Mouse (Mus musculus) kidney, postnatal 0 days (tissue): ENCODE results near the gene Arhgap23. TPM values are rescaled to one million over a fixed set of nuclear protein-coding genes. Genes with fewer than 3 reads are reported as not detected.

Source experiments
- ATAC-seq: fragments of 200-750 bp; cut with Nextera tagmentation; replicated peaks from 2 replicates; pipeline ENCODE4 v1.8.0; 2017; ENCODE audit warnings: low read depth, moderate number of reproducible peaks, moderate TSS enrichment, moderate library complexity; ENCODE audit not compliant: low FRiP score
- DNase-seq: peaks from one replicate; pipeline ENCODE4 v3.0.0-alpha.2; 2016; ENCODE audit warnings: low spot score
- H3K27ac ChIP-seq: fragments of 300-500 bp; sonication (generic); 2 replicates; pipeline ENCODE4 v1.5.1; 2014; ENCODE audit warnings: mild to moderate bottlenecking
- H3K27me3 ChIP-seq: fragments of 300-500 bp; sonication (generic); 2 replicates; pipeline ENCODE4 v1.6.1; 2014; ENCODE audit warnings: low read length, mixed read lengths; ENCODE audit not compliant: insufficient read depth
- H3K36me3 ChIP-seq: fragments of 300-500 bp; sonication (generic); 2 replicates; pipeline ENCODE4 v1.6.1; 2014; ENCODE audit warnings: low read length, mixed read lengths; ENCODE audit not compliant: insufficient read depth
- H3K4me1 ChIP-seq: fragments of 300-500 bp; sonication (generic); replicated peaks from 2 replicates; pipeline ENCODE4 v1.6.1; 2014; ENCODE audit warnings: antibody characterized with exemption, low read length, mixed read lengths; ENCODE audit not compliant: insufficient read depth
- H3K4me2 ChIP-seq: fragments of 300-500 bp; sonication (generic); 2 replicates; pipeline ENCODE4 v1.6.1; 2014; ENCODE audit warnings: mild to moderate bottlenecking, low read length, moderate library complexity, mixed read lengths
- H3K4me3 ChIP-seq: fragments of 300-500 bp; sonication (generic); replicated peaks from 2 replicates; pipeline ENCODE4 v1.5.1; 2014; ENCODE audit warnings: low read depth, low read length
- H3K9ac ChIP-seq: fragments of 300-500 bp; sonication (generic); 2 replicates; pipeline ENCODE4 v1.6.1; 2014; ENCODE audit warnings: low read depth, low read length
- H3K9me3 ChIP-seq: fragments of 300-500 bp; sonication (generic); replicated peaks from 2 replicates; pipeline ENCODE4 v1.6.1; 2016; ENCODE audit warnings: low read length, inconsistent platforms, mixed read lengths
- CTCF ChIP-seq: IDR thresholded peaks from 2 replicates; pipeline ENCODE4 v1.5.1; 2016; ENCODE audit warnings: antibody characterized with exemption, low read depth, mild to moderate bottlenecking, moderate library complexity
- WGBS: fragments of 180-500 bp; shearing (Covaris S2); extraction: QIAGEN DNeasy Blood & Tissue Kit; methylation state at CpG from one replicate; pipeline ENCODE4 v1.1.7; 2014; 5-methylcytosine and 5-hydroxymethylcytosine counted together
- polyA plus RNA-seq: library from polyadenylated mRNA; unstranded; fragments of >200 nt; fragmentation: Nextera tagmentation; extraction: Ambion mirVana; gene quantifications from 2 replicates; pipeline ENCODE4 v1.2.1, GENCODE M21; 2015

The Arhgap23 gene
- polyA plus RNA-seq, 1 experiment from 2014 or later = 5.7 TPM

GRCm38 (mm10) chr11:97510966-97511660 lies 95.8 kb downstream of the Arhgap23 start:
- H3K4me2 ChIP-seq = peak overlapping the region; percentile 31; the same call in 1 of the 2 replicates
- no peak for ATAC-seq
- DNase-seq = peak; percentile 72
- H3K27me3 ChIP-seq = no peaks in the 10 kb centered on the region; the same call in 1 of the 2 replicates
- H3K9ac ChIP-seq = no peak overlapping the region
- WGBS = 39% methylated on average over 10 of the region's 10 CpGs
- no peak overlapping the region for H3K4me3 ChIP-seq
- peak overlapping the region; percentile 70; the same call in 1 of the 2 replicates for H3K27ac ChIP-seq
- peaks cover 10% of the 10 kb centered on the region; the same call in 1 of the 2 replicates for H3K4me1 ChIP-seq
- no peaks in the 10 kb centered on the region for H3K9me3 ChIP-seq
- peak; percentile 77 for TF ChIP-seq CTCF
- no peaks in the 10 kb centered on the region for H3K36me3 ChIP-seq

GRCm38 (mm10) chr11:97511661-97512369 lies 96.5 kb downstream of the Arhgap23 start:
- Histone ChIP-seq H3K4me1 (peaks cover 10% of the 10 kb centered on the region; the same call in 1 of the 2 replicates), H3K9ac (no peak overlapping the region), H3K36me3 (no peaks in the 10 kb centered on the region), H3K27me3 (no peaks in the 10 kb centered on the region; the same call in 1 of the 2 replicates), H3K4me2 (peak overlapping the region; percentile 31), H3K27ac (peak overlapping the region; percentile 70), H3K9me3 (no peaks in the 10 kb centered on the region), H3K4me3 (no peak overlapping the region)
- TF ChIP-seq CTCF = no peak
- DNase-seq (peak; percentile 76), ATAC-seq (no peak)
- WGBS = 44% methylated on average over 13 of the region's 13 CpGs

DNA sequence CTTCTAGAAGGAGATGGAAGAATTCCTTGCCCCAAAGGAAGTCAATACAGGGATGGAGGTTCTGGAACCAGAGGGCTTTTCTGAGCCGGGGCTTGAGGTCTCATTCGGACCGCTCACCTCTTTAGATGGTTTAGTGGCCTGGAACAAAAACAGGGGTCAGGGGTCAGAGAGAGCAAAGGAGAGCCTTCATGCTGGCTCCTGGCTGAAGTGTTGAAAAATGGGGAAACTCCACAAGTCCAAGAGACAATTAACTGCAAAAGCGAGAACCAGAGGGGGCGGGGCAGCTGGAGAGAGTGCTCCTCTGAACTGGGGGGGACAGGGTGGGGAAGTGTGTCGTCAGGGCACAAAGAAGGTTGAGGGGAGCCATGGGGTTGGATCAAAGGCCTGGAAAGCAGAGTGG lies 97.2 kb downstream of the Arhgap23 start:
- Histone ChIP-seq H3K4me1 (peaks cover 10% of the 10 kb centered on the region; the same call in 1 of the 2 replicates), H3K4me3 (no peak overlapping the region), H3K27me3 (no peaks in the 10 kb centered on the region; the same call in 1 of the 2 replicates), H3K9me3 (no peaks in the 10 kb centered on the region), H3K9ac (no peak overlapping the region), H3K4me2 (0 out of 2 replicates have a peak overlapping the region, but pooled peaks have one; percentile 31), H3K27ac (0 out of 2 replicates have a peak overlapping the region, but pooled peaks have one; percentile 58), H3K36me3 (no peaks in the 10 kb centered on the region)
- no peak for TF ChIP-seq CTCF
- ATAC-seq (no peak), DNase-seq (no peak)
- WGBS = 69% methylated on average over 6 of the region's 6 CpGs

GRCm38 (mm10) chr11:97513066-97513465 lies 97.7 kb downstream of the Arhgap23 start:
- 86% methylated on average over 3 of the region's 3 CpGs for WGBS
- DNase-seq = no peak
- Histone ChIP-seq H3K4me1 (peaks cover 10% of the 10 kb centered on the region; the same call in 1 of the 2 replicates), H3K4me3 (no peak overlapping the region), H3K4me2 (no peak overlapping the region), H3K36me3 (no peaks in the 10 kb centered on the region), H3K9ac (no peak overlapping the region), H3K27ac (no peak overlapping the region), H3K27me3 (no peaks in the 10 kb centered on the region; the same call in 1 of the 2 replicates), H3K9me3 (no peaks in the 10 kb centered on the region)
- no peak for ATAC-seq
- no peak for TF ChIP-seq CTCF

- 91% methylated on average over 7 of the region's 7 CpGs for WGBS
- ATAC-seq (no peak), DNase-seq (no peak)
- no peaks in the 10 kb centered on the region for H3K36me3 ChIP-seq
- H3K27me3 ChIP-seq = no peaks in the 10 kb centered on the region
- H3K27ac ChIP-seq = no peak overlapping the region
- peaks cover 13% of the 10 kb centered on the region for H3K4me1 ChIP-seq
- no peak overlapping the region for H3K9ac ChIP-seq
- TF ChIP-seq CTCF = no peak
- H3K9me3 ChIP-seq = no peaks in the 10 kb centered on the region
- H3K4me2 ChIP-seq = no peak overlapping the region
- H3K4me3 ChIP-seq = no peak overlapping the region
Observed at GRCm38 (mm10) chr11:97520541-97520940, 105.2 kb downstream of the Arhgap23 start.

- Histone ChIP-seq H3K9me3 (no peaks in the 10 kb centered on the region), H3K4me2 (peak overlapping the region; percentile 33; the same call in 1 of the 2 replicates), H3K27me3 (no peaks in the 10 kb centered on the region), H3K27ac (no peak overlapping the region), H3K4me1 (peaks cover 13% of the 10 kb centered on the region), H3K4me3 (no peak overlapping the region), H3K36me3 (no peaks in the 10 kb centered on the region), H3K9ac (no peak overlapping the region)
- WGBS = 69% methylated on average over 29 of the region's 29 CpGs
- no peak for DNase-seq
- ATAC-seq = no peak
- TF ChIP-seq CTCF = no peak
Observed at GRCm38 (mm10) chr11:97521741-97522474, 106.6 kb downstream of the Arhgap23 start.
